Mouse (Mus musculus): Measurements from ENCODE around the gene Arrdc1.
"Not testable (repeated sequence)": the region's sequence is repeated elsewhere in the genome, so short reads cannot be mapped to it uniquely, and the experiment has no call there.

- TF ChIP-seq CTCF (IDR thresholded peaks at IDR 0.05; ENCODE audit: borderline replicate concordance, extremely low read depth, insufficient read depth, insufficient read length); POLR2A (IDR thresholded peaks at IDR 0.05; ENCODE audit: borderline replicate concordance, extremely low read depth, insufficient read depth, insufficient read length, poor library complexity, severe bottlenecking): not testable (repeated sequence)
Measured at GRCm38 (mm10) chr2:24974452-24974851, 39.4 kb upstream of the Arrdc1 start.

Data from brain, embryonic 14.5 days (tissue).